Mouse (Mus musculus) cortical plate, adult 2 months (tissue): ENCODE results near the gene Stx7. TPM values are rescaled to one million over a fixed set of nuclear protein-coding genes. Genes with fewer than 3 reads are reported as not detected.
"Not testable (repeated sequence)": the region's sequence is repeated elsewhere in the genome, so short reads cannot be mapped to it uniquely, and the experiment has no call there.

Experiments
- H3K27ac ChIP-seq: fragments of 200-500 bp; 2 replicates; pipeline ENCODE4 v1.5.1; 2012; ENCODE audit warnings: low read length, control low read depth, inconsistent platforms; ENCODE audit not compliant: insufficient read depth
- H3K4me1 ChIP-seq: fragments of 200-500 bp; 2 replicates; pipeline ENCODE4 v1.6.1; 2011; ENCODE audit warnings: low read length; ENCODE audit not compliant: control insufficient read depth, insufficient read depth
- H3K4me3 ChIP-seq: fragments of 200-500 bp; 2 replicates; pipeline ENCODE4 v1.5.1; 2011; ENCODE audit warnings: mild to moderate bottlenecking, low read length, control low read depth; ENCODE audit not compliant: insufficient read depth
- CTCF ChIP-seq: fragments of 200-500 bp; IDR thresholded peaks from 2 replicates; pipeline ENCODE4 v1.5.1; 2011; ENCODE audit warnings: mild to moderate bottlenecking, control low read depth, low read length; ENCODE audit not compliant: insufficient read depth; ENCODE audit errors: extremely low read depth
- POLR2A ChIP-seq: fragments of 200-500 bp; IDR thresholded peaks from 2 replicates; pipeline ENCODE4 v1.6.1; 2011; ENCODE audit warnings: mild to moderate bottlenecking, low read length, control low read depth; ENCODE audit not compliant: insufficient read depth; ENCODE audit errors: extremely low read depth
- polyA plus RNA-seq: library from polyadenylated mRNA; depleted of rRNA; stranded (reverse); fragments of >200 nt; gene quantifications from 2 replicates; pipeline ENCODE4 v1.2.3, GENCODE M21; 2012; rRNA removed

Gene Stx7
- polyA plus RNA-seq = 143 and 154 TPM in 2 replicates

DNA sequence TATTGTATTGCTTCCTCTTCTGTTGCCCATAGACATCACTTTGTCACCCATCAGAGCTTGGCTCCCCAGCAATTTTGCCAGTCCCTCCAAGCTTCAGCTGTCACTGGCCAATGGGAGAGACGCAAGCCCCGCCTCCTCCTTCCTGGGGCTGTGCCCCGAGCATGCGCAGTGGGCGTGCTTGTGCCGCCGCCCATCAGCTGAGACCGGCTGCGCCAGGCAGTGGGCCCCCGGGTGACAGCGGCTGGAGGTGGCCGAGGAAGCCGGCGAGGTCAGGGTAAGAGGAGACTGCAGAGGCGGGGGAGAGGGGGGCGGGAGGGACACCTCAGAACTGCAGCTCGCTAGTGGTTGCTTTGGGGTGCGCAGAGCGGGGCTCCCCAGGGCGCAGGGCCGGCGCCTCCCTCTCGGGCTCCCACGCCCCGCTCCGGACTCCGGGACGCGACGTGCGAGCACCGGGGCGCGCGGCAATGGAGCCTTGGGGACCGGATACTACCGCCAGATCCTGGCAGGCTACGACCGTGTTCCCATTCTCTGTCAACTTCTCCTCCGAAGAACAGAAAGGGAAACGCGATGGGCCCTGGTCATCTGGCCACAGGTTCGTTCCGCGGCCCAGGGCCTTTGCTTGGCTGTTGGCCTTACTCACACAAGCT is at the start of gene Stx7:
TSS of gene Stx7 (plus strand) at position 168 of the 647 bp plus-strand sequence.
- peak; percentile 76 for TF ChIP-seq POLR2A
- TF ChIP-seq CTCF = no peak
- H3K27ac ChIP-seq = peak within 1 kb of the TSS; percentile 82
- H3K4me3 ChIP-seq = peak within 1 kb of the TSS; percentile 99
- H3K4me1 ChIP-seq = peaks cover 5% of the 10 kb centered on the region

DNA sequence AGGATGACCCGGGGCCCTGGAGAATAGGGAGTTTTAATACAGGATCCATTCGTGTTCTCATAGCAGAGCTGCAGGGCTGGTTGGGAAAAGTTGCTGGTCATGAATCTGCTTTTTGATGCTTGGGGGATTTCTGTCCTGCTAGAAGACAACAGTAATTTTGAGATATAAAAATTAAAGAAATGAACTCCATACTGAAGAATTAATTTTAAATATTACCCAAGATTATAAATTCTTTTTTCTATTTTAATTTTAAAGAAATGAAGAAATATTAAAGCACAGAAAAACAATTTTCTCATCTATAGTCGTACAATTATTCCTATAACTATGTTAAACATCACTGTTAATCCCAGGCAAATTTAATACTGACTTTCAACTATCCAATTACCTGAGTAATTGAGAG is 47.3 kb upstream of the Stx7 start, which contains the start of gene Taar8c:
TSS of gene Taar8c (minus strand) at position 101 of the 400 bp plus-strand sequence.
- not testable (repeated sequence) for H3K4me1 ChIP-seq, H3K4me3 ChIP-seq, H3K27ac ChIP-seq

DNA sequence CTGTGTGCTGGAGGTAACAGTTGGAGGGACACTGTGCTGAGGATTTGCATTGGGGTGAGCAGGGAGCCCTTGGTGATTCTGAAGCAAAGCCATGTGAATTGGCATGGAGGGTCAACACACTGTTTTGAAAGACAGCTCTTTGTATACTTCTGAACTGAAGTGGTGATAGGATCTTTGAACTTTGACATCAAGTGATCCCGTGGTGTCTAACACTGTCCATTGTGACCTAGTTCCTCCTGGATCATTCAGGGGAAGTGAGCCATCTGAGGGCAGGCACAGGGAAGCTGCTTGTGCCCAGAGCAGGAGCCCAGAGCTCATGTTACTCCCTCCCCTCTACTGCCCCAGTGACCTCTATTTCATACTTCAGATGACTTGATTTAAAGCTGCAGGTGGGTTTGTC is 45.8 kb upstream of the Stx7 start:
- H3K27ac ChIP-seq, H3K4me1 ChIP-seq, H3K4me3 ChIP-seq: not testable (repeated sequence)

DNA sequence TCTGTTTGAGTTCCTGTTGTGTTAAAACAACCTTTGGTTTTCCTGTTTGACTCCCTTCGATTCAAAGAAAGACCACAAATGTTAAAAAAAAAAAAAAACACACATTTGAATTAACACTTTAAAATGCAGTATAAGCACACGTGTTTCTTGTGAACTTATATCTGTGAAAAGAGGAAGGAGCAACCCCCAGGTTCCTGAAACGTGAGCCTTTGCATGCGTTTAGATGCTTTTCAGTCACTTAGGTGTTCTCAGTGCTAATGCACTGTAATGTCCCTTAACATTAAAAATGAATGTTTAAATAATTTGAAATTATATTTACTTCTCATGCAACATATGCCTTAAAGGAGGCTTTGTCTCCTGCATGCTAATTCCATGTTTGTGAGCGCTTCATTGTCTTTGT is 41.4 kb upstream of the Stx7 start:
- no peak for TF ChIP-seq CTCF
- TF ChIP-seq POLR2A = no peak
- no peak overlapping the region for H3K27ac ChIP-seq

DNA sequence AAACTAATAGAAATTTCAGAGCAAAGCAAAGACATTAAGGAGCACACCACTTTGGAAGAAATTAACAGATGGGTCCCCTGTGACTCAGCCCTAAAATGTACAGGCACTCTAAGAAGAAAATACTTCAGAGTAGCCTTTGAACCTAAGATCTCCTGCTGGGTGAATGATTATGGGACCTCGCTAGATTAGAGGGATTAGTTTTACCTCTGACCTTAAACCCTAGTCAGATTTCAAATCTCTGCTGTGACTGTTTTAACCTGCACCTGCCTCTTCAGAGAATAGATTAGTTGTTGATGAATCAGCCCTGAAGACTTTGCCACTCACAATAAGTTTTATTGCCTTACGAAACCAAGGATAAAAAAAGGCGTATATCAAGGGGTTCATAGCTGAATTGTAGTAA is 40.9 kb upstream of the Stx7 start:
- TF ChIP-seq CTCF (no peak), POLR2A (no peak)
- H3K27ac ChIP-seq = no peak overlapping the region
- no peaks in the 10 kb centered on the region for H3K4me1 ChIP-seq
- no peak overlapping the region for H3K4me3 ChIP-seq

More for the DNA sequence above, 41.4 kb upstream of the Stx7 start:
- no peaks in the 10 kb centered on the region for H3K4me1 ChIP-seq
- H3K4me3 ChIP-seq = no peak overlapping the region

DNA sequence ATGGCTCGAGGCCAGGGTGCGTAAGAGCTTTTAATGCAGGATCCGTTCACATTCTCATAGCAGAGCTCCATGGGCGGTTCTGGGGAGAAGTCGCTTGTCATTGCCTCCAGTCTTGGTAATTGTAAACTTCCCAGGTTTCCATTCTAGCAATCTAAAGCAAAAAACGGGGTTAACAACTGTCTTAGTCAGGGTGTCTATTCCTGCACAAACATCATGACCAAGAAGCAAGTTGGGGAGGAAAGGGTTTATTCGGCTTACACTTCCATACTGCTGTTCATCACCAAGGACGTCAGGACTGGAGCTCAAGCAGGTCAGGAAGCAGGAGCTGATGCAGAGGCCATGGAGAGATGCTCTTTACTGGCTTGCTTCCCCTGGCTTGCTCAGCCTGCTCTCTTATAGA is 39.7 kb upstream of the Stx7 start, which contains the start of gene Taar9:
TSS of gene Taar9 (minus strand) at position 101 of the 400 bp plus-strand sequence.
- not testable (repeated sequence) for H3K4me1 ChIP-seq, H3K4me3 ChIP-seq, H3K27ac ChIP-seq

DNA sequence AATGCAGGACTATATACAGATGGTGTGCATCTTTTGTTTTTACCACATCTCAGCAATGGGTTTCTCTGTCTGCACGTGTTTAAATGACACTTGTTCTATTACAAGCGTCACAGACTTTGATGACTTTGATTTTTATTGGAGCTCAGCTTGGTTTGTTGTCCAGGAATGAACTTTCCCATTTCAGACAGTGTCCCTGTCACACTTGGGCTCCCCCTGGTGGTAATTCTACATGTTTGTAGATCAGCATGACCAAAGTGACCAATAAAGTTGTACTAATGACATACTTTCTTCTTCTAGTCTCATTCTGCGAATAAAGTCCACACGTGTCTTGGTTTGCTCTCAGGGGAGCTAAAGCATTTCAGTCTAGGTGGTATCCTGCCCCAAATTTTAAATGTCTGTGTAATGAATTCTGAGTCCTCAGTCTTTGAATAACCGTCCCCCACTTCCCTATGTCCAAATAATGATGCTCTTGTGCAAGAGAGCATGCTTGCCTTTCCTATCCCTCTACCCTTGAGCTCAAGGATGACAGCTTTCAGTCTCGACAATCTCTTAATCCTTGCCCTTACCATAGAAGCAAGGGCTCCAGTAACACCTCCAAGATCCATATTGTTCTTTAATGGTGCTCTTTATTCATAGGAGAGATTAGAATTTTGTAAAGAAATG is 37.9 kb upstream of the Stx7 start:
- H3K27ac ChIP-seq = no peak overlapping the region
- TF ChIP-seq POLR2A (no peak), CTCF (peak; percentile 55; the same call in 1 of the 2 replicates)
- no peak overlapping the region for H3K4me3 ChIP-seq
- H3K4me1 ChIP-seq = no peaks in the 10 kb centered on the region

DNA sequence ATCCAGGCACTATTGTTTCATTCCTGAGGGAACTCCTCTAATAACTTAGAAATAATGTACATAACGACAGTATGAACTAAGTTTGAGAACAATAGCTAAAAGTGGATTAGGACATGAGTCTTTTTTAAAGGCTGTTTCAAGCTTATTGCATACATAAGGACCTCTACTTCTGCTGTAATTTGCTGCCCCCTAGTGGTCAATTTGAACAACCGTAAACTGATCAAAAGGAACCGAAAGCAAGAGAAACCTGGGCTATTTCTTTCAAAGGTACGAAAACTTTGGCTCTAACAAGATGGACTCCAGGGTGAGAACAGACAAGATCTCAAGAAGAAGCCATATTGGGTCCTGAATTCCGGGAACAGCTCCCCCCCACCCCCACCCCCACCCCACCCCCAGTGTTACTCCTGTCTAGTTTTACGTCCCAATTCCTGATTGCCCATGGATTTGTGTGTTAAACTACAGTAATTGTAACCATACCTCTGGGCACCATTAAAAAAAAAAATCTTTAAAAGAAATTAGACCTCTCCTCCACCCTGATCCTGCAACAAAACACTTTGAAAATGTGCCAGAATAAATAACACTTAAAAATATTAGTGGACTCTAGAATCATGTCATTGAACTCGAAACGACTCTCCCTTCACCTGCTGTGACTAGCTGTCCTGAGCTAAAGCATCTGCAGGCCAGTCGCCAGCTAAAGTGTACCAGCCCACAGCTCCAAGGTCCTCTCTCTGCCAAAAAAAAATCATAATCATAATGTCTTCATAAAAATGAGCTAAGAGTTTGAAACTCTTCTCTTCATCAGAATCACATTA is 17.4 kb upstream of the Stx7 start:
- Histone ChIP-seq H3K27ac (no peak overlapping the region), H3K4me1 (no peaks in the 10 kb centered on the region), H3K4me3 (no peak overlapping the region)
- TF ChIP-seq POLR2A (no peak), CTCF (peak; percentile 23; the same call in 1 of the 2 replicates)

DNA sequence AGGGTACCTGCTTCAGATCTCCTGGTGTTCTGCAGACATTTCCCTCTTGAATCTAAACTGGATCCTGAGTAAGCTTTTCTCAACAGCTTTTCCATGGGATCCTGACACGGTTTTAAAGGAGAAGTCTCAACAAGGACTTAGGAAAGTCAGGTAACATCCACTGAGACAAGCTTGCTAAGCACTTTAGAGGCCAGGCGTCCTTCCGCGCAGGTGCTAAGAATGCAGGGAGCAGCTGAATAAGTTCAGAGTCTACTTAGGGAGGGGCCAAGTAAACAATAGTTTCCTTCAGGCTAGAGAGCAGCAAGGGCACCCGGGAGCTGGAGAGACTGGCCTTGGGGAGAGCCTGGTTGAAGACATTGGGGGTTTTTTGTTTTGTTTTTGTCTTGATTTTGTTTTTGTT is 16.8 kb upstream of the Stx7 start:
- TF ChIP-seq CTCF = no peak
- no peak for TF ChIP-seq POLR2A
- no peak overlapping the region for H3K4me3 ChIP-seq
- H3K27ac ChIP-seq = no peak overlapping the region
- H3K4me1 ChIP-seq = no peaks in the 10 kb centered on the region

DNA sequence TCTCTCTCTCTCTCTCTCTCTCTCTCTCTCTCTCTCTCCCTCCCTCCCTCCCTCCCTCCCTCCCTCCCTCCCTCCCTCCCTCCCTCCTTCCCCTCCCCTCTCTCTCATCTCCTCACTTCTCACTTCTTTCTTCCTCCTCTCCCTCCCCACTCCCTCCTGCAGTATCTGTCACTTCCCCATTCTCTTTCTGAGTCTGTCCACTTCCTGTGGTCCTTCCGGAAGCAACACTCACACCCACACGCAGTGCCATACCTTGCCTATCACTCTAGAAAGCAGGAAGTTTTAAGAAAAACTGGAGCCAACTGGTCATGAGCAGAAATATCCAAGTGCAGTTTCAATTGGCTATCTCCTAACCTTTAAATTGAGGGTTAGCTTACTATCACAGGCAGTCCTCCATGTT is 16.0 kb upstream of the Stx7 start:
- Histone ChIP-seq H3K4me1 (no peaks in the 10 kb centered on the region), H3K27ac (no peak overlapping the region), H3K4me3 (no peak overlapping the region)
- TF ChIP-seq POLR2A (no peak), CTCF (no peak)
